Mouse (Mus musculus) T-helper 1 cell (primary cell): ENCODE data around the gene Zfp275.
"Not testable (repeated sequence)": the region's sequence is repeated elsewhere in the genome, so short reads cannot be mapped to it uniquely, and the experiment has no call there.

Source experiments
- in situ Hi-C: fragments of 300-600 bp; cut with MboI, MseI; formaldehyde crosslinking; loops from one replicate; pipeline ENCODE4 v1.15.1; 2025; ENCODE audit warnings: high pct_unique_total_duplicates

Zfp275 gene

DNA sequence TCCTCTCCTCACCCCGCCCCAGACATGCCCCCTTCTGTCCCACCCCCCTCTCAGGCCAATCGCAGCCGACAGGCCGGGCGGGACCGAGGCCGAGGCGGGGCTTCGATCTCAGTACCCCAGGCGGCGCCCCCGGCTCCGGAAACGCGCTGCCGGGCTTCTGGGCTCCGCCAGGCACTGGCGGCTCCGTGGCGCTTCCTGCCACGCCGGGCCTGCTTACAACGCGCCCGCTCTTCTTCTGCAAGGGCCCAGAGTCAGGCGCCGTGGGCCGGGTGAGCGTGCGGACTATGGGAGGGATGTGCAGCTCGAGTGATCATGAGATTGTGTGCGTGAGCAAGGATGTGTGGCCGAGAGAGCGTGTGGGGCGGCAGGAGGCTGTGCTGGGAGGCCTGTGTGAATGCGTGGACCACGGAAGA is at the start of gene Zfp275:
Gene Zfp275, plus strand, starts transcription at position 139 of the 413 bp plus-strand sequence.
- in situ Hi-C loops: no loop called here

- in situ Hi-C loops: not testable (repeated sequence)
These were observed 49.5 kb upstream of the Zfp275 start, which contains the start of the genes Xlr5a and Xlr5c for GRCm38 (mm10) chrX:73292876-73293275. Gene Xlr5a (minus strand): TSS chrX:73292976. Gene Xlr5c (minus strand): TSS chrX:73292976.

- in situ Hi-C loops: not testable (repeated sequence)
These were observed 46.7 kb upstream of the Zfp275 start for GRCm38 (mm10) chrX:73295745-73296144.

- in situ Hi-C loops: no loop called here
These were observed 29.9 kb upstream of the Zfp275 start for GRCm38 (mm10) chrX:73312522-73312921.

GRCm38 (mm10) chrX:73321029-73321428 is 21.4 kb upstream of the Zfp275 start:
- in situ Hi-C loops: no loop called here

- in situ Hi-C loops: no loop called here
These were observed 15.2 kb upstream of the Zfp275 start for GRCm38 (mm10) chrX:73327215-73327614.

DNA sequence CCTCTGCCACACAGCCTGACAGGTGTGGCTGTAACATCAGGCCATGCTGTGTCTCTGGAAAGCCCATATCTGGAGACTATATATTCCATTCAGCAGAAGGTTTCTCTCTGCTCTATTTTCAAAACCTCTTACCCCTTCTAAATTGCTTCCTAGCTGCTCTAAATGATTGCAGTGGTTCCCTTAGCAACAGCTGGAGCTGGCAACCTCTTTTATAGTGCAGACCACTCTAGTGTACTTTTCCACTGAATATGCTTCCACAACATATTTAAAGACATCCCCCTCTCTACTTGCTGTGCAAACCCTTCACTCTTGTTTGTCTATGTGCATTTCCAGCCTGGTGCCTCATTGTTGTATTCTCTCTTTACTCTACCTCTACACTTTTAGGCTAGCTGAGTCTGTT is 8.9 kb upstream of the Zfp275 start:
- in situ Hi-C loops: no loop called here

DNA sequence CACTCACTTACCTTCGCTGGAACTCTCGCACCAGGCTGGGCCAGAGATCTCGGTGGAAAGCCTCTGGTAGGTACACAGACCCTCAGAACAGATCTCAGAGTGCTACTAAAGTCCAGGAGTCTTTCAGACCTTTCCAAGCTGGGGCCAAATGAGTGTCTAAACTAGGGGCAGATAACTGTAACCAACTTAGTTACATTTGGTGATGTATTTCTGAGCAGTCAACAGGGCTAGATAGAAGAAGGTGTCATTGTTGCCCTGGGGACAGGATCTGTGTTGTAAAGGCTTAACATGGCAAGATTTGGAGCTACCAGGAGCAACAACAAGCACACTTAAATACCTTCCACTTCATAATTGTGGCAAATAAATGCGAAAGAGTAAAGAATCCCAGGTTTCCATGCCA is 5.7 kb upstream of the Zfp275 start, which contains the start of gene Gm45015:
Gene Gm45015, minus strand, starts transcription at position 101 of the 400 bp plus-strand sequence.
- in situ Hi-C loops: no loop called here

DNA sequence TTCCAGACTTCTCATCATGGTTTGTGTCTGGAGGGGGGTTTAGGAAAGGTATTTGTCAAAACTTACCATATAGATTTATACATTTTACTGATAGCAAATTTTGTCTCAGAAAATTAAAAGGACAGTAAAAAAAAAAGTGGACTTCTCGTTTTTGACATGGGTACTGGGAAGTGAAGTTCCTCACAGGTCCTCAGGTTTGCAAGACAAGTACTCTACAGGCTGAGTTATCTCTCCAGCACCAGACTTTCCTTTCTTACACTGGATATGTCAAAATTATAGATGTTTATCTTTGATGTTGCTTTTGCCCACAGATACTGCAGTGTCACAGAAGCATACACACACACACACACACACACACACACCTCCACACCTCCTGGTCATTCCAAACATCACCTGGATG is 948 bp upstream of the Zfp275 start:
- in situ Hi-C loops: no loop called here

DNA sequence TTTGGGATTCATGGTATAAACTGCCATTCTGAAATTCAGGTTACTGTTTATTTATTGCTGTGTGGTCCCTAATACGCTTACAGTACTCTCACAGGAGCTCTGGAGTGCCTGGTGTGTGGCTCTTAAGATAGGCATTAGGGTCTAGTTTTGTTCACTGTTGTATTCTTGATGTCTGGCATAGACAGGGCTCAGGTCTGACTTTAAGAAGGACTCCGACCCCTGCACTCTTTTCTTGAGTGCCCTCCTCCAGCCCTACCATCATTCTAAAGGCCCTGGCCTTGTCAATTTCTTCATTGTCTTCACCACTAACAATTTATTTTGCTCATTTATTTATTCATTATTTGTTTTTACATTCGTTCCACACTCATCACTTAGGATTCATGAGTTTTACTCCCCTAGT is 353 bp upstream of the Zfp275 start:
- in situ Hi-C loops: no loop called here

DNA sequence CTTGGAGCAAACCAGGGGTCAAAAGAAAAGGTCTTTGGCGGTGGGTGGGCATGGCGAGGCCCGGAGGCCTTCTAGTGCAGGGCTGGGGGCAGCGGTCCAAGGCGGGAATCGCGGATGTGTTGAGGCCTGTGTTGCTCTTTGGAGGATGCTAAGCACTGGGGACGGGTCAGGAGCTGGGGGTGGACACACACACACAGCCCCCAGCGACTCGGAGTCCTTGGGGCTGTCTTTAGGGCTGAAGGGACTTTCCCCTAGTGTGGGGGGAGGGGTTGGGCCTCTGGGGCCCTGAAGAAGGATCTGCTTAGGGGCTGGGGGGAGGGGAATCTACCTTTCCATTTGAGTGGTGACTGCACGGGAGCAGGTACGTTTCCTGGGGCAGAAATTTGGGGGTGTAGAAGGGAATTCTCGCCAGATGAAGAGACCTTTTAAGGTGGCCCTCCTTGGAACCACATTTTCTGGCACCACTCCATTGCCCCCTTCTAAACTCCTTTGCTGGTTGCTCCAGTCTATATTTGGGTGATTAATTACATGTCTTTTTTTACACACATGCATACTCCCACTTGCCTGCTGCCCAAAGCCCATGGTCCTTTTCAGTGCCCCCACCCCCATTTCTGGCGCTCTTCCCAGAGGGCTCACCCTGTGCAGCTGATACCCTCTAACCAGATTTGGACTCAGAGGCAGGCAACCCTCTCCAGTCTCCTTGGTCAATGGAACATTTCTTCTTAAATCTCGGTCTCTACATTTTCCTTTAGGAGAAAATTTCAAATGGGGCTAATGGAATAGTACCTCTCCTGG is 717 bp downstream of the Zfp275 start:
- in situ Hi-C loops: no loop called here

DNA sequence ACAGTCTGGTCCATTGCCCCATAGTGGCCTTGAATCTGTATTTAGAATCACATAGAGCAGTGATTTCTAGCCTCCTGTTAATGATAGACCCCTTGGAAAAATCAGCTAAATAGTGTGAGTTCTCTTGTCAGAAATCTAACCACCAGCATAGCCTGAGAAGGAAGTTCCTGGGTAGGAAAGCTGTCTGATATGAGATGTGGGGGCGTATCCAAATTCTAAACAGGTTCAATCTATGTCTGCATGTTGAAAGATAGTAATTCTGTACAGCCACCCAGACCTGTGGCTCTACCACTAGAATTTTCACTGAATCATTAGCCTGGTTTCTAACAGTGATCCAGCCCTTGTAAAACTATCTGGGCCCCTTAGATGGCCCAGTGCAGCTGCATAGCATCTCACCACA is 1.4 kb downstream of the Zfp275 start:
- in situ Hi-C loops: no loop called here

DNA sequence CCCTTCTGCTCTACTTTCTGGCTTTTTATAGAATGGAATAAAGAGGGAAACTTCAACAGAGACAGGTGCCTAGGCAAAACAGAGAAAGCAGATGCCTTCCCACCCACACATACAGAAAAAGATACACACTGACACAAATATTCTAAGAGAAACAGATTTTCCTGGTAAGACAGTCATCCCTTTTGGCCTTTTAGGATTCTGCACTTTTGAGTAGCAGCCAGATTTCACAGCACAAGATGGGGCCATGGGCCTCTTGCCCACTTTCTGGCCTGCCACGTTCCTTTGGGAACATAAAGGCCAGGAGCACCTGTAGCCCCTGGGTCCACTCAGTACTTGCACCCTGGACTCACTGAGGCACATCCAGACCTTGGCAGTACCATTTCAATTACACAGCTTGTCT is 1.9 kb downstream of the Zfp275 start:
- in situ Hi-C loops: no loop called here

DNA sequence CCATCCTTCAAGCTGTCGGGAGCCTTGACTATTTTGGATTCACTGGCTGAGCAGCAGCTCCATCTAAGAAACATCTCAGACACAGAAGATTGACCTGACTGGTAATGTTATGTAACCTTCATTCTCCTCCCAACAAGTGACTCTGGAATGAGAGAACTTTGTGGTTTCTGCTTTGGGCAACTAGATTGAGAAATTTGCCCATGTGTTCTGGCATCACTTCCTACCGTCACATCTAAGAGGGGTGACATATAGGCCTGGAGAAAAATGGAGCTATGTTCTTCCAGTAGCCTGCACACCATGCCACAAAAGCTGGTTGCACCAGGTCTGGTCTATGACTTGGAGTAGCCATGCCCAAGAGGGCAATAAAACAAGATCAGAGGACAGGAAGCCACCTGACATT is 13.7 kb downstream of the Zfp275 start:
- in situ Hi-C loops: no loop called here

- in situ Hi-C loops: no loop called here
These were observed 14.3 kb downstream of the Zfp275 start for GRCm38 (mm10) chrX:73356719-73357118.

- in situ Hi-C loops: no loop called here
These were observed 20.9 kb downstream of the Zfp275 start for GRCm38 (mm10) chrX:73363291-73363690.

- in situ Hi-C loops: no loop called here
These were observed 42.0 kb downstream of the Zfp275 start for GRCm38 (mm10) chrX:73384419-73384818.

DNA sequence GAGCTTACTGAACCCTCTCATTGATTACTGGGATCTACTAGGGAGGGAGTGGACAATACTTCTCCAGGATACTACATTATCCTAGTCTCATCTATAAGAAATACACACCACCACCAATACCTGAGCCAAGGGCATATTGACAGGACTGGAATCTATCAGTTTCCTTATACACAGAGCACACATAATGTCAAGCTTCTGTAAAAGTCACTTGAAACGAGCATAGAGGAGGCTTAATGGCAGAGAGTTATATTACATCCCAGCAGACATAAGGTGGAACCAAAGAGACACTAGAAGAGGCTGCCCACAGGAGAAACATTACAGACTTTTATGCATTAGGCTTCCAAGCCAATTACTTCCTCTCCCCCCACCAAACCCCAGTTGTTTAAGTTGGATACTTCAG is 42.5 kb downstream of the Zfp275 start:
- in situ Hi-C loops: no loop called here

- in situ Hi-C loops: no loop called here
These were observed 49.1 kb downstream of the Zfp275 start for GRCm38 (mm10) chrX:73391481-73391880.

- in situ Hi-C loops: loop anchor here (5.0 kb wide), 1 partner anchor 344 kb away; no protein-coding TSS in a partner anchor
These were observed 54.0 kb downstream of the Zfp275 start for GRCm38 (mm10) chrX:73396446-73396845.

- in situ Hi-C loops: loop anchor here (5.0 kb wide), 1 partner anchor 346 kb away; no protein-coding TSS in a partner anchor
These were observed 56.2 kb downstream of the Zfp275 start, which contains the start of gene Gm18336 for GRCm38 (mm10) chrX:73398636-73399035. Gene Gm18336 (minus strand): TSS chrX:73398736.

DNA sequence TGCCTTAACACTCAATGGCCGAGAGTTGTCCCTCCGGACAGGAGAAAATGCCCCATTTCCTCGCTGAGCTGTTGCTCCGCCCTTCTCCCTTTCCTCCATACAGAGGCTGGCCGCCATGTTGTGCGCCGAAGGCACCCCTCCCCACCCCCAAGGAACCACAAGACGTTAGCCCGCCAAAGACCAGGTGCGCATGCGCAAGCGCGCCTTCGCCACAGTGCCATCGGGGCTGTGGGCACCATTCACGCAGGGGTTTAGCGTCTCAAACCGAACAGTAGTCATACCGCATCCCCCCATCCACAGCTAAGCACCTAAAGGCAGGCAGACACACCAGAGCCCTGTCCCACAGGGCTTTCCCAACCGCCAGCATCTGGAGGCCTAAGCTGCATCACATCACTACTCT is 58.5 kb downstream of the Zfp275 start:
- in situ Hi-C loops: no loop called here

DNA sequence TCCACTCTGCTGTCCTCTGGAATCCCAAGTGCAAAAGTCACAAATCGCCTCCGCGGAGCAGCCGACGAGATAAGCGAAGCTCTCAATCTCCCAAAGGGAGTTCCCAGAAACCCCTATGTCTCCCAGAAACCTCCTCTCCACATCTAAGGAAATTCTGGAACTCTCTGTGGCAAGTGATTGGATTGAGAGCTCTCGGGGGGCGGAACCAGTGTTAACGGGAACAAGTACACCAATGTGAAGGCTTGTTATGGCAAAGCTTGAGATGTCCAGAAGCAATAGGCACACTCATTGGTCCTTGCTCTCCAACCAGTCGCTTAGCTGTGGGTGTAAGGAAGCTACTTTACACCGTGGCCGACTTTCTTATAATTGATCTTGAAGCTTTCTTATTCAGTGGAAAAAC is 59.2 kb downstream of the Zfp275 start:
- in situ Hi-C loops: no loop called here
